Mouse (Mus musculus) kidney, adult 2 months (tissue): ENCODE results near the gene Jade2.

Experiments used
- CTCF ChIP-seq: fragments of 200-500 bp; conservative IDR thresholded peaks from 2 replicates; pipeline ENCODE4 v1.5.1; 2011; ENCODE audit warnings: low read depth, mild to moderate bottlenecking, control low read depth, low read length, moderate library complexity, mixed read lengths; ENCODE audit not compliant: insufficient read depth, insufficient read length
- POLR2A ChIP-seq: fragments of 200-500 bp; IDR thresholded peaks from one replicate; pipeline ENCODE4 v1.6.1; 2011; ENCODE audit warnings: low read depth, low read length, control low read depth

GRCm38 (mm10) chr11:51898326-51899080, 41.0 kb upstream of the Jade2 start:
- TF ChIP-seq CTCF (no peak), POLR2A (no peak)
